Comparison of ENCODE assay signal across 23 mouse cellular contexts in the genomic region with DNA sequence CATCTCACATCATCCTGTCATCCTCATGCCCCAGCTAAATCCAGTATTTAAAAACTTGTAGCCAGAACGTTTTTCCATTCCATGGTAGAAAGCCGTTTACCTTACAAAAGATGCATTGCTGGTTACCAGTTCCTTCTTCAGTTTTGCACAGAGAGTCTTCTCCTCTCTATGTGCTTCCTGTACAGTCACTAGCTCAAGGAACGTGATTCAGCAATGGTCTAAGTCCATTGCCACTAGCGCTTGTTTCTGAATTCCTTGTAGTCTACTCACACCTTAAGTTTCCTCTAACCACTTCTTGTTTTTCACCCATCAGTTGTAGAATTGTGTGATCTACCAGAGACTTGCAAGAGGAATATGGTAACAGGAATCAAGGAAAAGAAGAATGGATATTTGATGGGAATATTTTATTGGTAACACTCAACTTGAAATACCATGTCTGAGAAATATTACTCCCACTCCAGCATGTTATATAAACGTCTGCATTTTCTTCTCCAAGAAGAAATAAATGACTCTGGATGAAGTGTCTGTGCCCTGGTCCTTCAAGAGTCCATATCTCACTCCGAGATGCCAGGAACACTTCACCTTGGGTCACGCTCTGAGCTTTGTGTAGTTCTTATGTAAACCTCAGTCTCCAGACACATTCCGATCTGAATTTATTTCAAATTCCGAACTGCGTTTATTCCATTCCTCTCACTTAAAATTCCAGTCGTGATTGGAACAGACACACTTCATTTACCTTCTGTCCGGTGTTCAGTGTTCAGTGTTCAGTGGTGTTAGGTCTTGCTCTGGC.
DNase-seq lines count a peak whose midpoint lies in the region; ATAC-seq and TF ChIP-seq lines count a peak whose summit lies in the region.
"Had no signal": no experiment of that assay in that cellular context is flagged by ENCODE, and none has a peak within 500 bp of the region (broad histone marks: within the 10 kb centered on the region; RNA-seq: fewer than 3 reads in every experiment).

No protein-coding gene starts in this region.

- no peak overlapping the region for H3K4me2 ChIP-seq in lung, embryonic 16.5 days (ENCODE audit: low read depth, low read length)
- H3K4me2 ChIP-seq: liver, embryonic 12.5 days; midbrain, embryonic 13.5 days; neural tube, embryonic 15.5 days had no signal

- WGBS in spleen, adult 2 months = 62% methylated on average over 12 of the region's 12 CpGs
- WGBS in lung, embryonic 16.5 days = 31% methylated on average over 12 of the region's 12 CpGs

- H3K4me1 ChIP-seq in spleen, adult 2 months (ENCODE audit: control insufficient read depth, insufficient read depth, insufficient read length) = peaks cover 15% of the 10 kb centered on the region
- H3K4me1 ChIP-seq in lung, embryonic 16.5 days (replicated peaks; ENCODE audit: control insufficient read depth, insufficient read depth, low read length) = peaks cover 8% of the 10 kb centered on the region
- H3K4me1 ChIP-seq: liver, embryonic 12.5 days; midbrain, embryonic 13.5 days had no signal

- no peak for TF ChIP-seq POLR2A in spleen, adult 2 months (IDR thresholded peaks at IDR 0.05; ENCODE audit: low read depth, low read length)

- no peaks in the 10 kb centered on the region for H3K9me3 ChIP-seq in lung, embryonic 16.5 days (ENCODE audit: control insufficient read depth, low read length)
- H3K9me3 ChIP-seq: G1E; liver, embryonic 12.5 days; midbrain, embryonic 13.5 days; neural tube, embryonic 15.5 days had no signal

- TF ChIP-seq CTCF in spleen, adult 2 months (IDR thresholded peaks at IDR 0.05; ENCODE audit: extremely low read depth, insufficient read depth, insufficient read length, insufficient replicate concordance) = no peak

- H3K27ac ChIP-seq in spleen, adult 2 months (ENCODE audit: insufficient read depth, low read length) = 0 out of 2 replicates have a peak overlapping the region, but pooled peaks have one; percentile 8
- peak overlapping the region; percentile 36; the same call in 1 of the 2 replicates for H3K27ac ChIP-seq in lung, embryonic 16.5 days (ENCODE audit: low read length)
- H3K27ac ChIP-seq: gastrocnemius, adult 2 months; hindbrain, postnatal 0 days; liver, embryonic 12.5 days; macrophage; midbrain, embryonic 13.5 days; neural tube, embryonic 15.5 days had no signal

- H3K27me3 ChIP-seq in spleen, adult 2 months (ENCODE audit: control insufficient read depth, insufficient read depth, low read length) = no peaks in the 10 kb centered on the region
- H3K27me3 ChIP-seq in lung, embryonic 16.5 days (ENCODE audit: control insufficient read depth, insufficient read depth, low read depth, low read length) = no peaks in the 10 kb centered on the region
- H3K27me3 ChIP-seq: liver, embryonic 12.5 days; midbrain, embryonic 13.5 days; neural tube, embryonic 15.5 days had no signal

- no peak overlapping the region for H3K4me3 ChIP-seq in spleen, adult 2 months (ENCODE audit: extremely low read depth, insufficient read depth, insufficient read length)
- H3K4me3 ChIP-seq in lung, embryonic 16.5 days (ENCODE audit: low read length) = no peak overlapping the region
- H3K4me3 ChIP-seq: gastrocnemius, adult 2 months; liver, embryonic 12.5 days; midbrain, embryonic 13.5 days; myocyte; neural tube, embryonic 15.5 days had no signal

- ATAC-seq in common myeloid progenitor, adult 5-6 weeks (replicated peaks; ENCODE audit: low read depth, poor library complexity, severe bottlenecking) = peak; percentile 46
- ATAC-seq in lung, embryonic 16.5 days (ENCODE audit: low read depth) = peak; percentile 77
- ATAC-seq in neutrophil, adult 5-6 weeks (ENCODE audit: extremely low read depth, insufficient number of reproducible peaks, low FRiP score, poor library complexity, severe bottlenecking) = peak; percentile 33; the same call in 1 of the 2 replicates
- ATAC-seq: hindbrain, postnatal 0 days; liver, embryonic 12.5 days; midbrain, embryonic 13.5 days had no signal

- no peak for DNase-seq in spleen, adult 2 months (ENCODE audit: low read depth in 1 of 2, low spot score in 2 of 2)
- DNase-seq in spleen, adult 12 weeks (ENCODE audit: low spot score) = no peak
- no peak for DNase-seq in left cerebral cortex, adult 8-10 months (ENCODE audit: low spot score in 2 of 2)
- DNase-seq in frontal cortex, postnatal 14 days (ENCODE audit: low spot score in 2 of 2) = no peak
- DNase-seq in gastrocnemius, postnatal 10 days = no peak
- DNase-seq: adrenal gland, postnatal 36 days; cerebellum, adult 2 months; cerebellum, postnatal 36 days; gastrocnemius, adult 2 months; heart, adult 18-20 months; heart, postnatal 4 days; kidney, adult 2 months; kidney, postnatal 25 days had no signal

- H3K36me3 ChIP-seq in spleen, adult 2 months (ENCODE audit: control insufficient read depth, insufficient read depth, low read length) = no peaks in the 10 kb centered on the region
- H3K36me3 ChIP-seq in lung, embryonic 16.5 days (ENCODE audit: control insufficient read depth, insufficient read depth, low read length) = no peaks in the 10 kb centered on the region
- H3K36me3 ChIP-seq: G1E; liver, embryonic 12.5 days; midbrain, embryonic 13.5 days; neural tube, embryonic 15.5 days had no signal

- H3K9ac ChIP-seq in lung, embryonic 16.5 days (ENCODE audit: low read length) = no peak overlapping the region
- H3K9ac ChIP-seq: liver, embryonic 12.5 days; midbrain, embryonic 13.5 days; neural tube, embryonic 15.5 days had no signal
